Mouse (Mus musculus) olfactory bulb, adult 2 months (tissue): Measurements from ENCODE around the gene Lypd6b. TPM values are rescaled to one million over a fixed set of nuclear protein-coding genes. Genes with fewer than 3 reads are reported as not detected.

Experiments used
- H3K27ac ChIP-seq: fragments of 200-500 bp; 2 replicates; pipeline ENCODE4 v1.5.1; 2012; ENCODE audit warnings: low read depth, low read length; ENCODE audit not compliant: insufficient read depth
- H3K4me1 ChIP-seq: fragments of 200-500 bp; 2 replicates; pipeline ENCODE4 v1.6.1; 2012; ENCODE audit warnings: low read length; ENCODE audit not compliant: control insufficient read depth, insufficient read depth
- H3K4me3 ChIP-seq: fragments of 200-500 bp; 2 replicates; pipeline ENCODE4 v1.5.1; 2012; ENCODE audit warnings: mild to moderate bottlenecking, low read depth, low read length, moderate library complexity; ENCODE audit not compliant: insufficient read depth
- CTCF ChIP-seq: fragments of 200-500 bp; IDR thresholded peaks from 2 replicates; pipeline ENCODE4 v1.5.1; 2012; ENCODE audit warnings: low read depth, mild to moderate bottlenecking, low read length, moderate library complexity; ENCODE audit not compliant: insufficient read depth
- POLR2A ChIP-seq: fragments of 200-500 bp; IDR thresholded peaks from 2 replicates; pipeline ENCODE4 v1.6.1; 2012; ENCODE audit warnings: mild to moderate bottlenecking, low read depth, low read length, moderate library complexity; ENCODE audit not compliant: insufficient read depth
- WGBS: fragments of 180-500 bp; shearing (Covaris S2); methylation state at CpG from one replicate; pipeline ENCODE4 v1.1.7; 2018; 5-methylcytosine and 5-hydroxymethylcytosine counted together
- polyA plus RNA-seq: library from polyadenylated mRNA; stranded (reverse); fragments of >200 nt; gene quantifications from 2 replicates; pipeline ENCODE4 v1.2.4, GENCODE M21; 2012; ENCODE audit warnings: low replicate concordance; ENCODE audit not compliant: missing spikeins, insufficient read depth, insufficient read length

Gene Lypd6b
- polyA plus RNA-seq, 1 experiment = not detected

DNA sequence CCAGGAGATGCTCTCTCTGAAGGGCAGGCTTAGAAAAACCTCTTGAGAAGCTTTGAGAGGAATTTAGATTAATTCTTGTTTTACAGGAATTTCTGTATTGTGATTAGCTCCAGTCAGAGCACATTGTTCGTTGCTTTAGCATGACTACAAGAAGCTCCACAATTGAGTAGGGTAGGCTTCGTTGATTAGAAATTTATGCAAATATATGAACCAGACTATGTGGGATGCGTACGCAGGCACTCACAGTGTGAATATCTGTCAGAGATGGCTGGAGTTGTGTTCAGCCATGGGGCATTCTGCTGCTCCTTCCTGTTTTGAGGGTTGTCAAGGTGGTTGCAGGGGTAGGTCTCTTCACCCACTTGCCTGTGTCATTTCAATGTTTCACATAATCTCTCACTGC lies 100.9 kb downstream of the Lypd6b start:
- WGBS = 86% methylated on average over 4 of the region's 4 CpGs

DNA sequence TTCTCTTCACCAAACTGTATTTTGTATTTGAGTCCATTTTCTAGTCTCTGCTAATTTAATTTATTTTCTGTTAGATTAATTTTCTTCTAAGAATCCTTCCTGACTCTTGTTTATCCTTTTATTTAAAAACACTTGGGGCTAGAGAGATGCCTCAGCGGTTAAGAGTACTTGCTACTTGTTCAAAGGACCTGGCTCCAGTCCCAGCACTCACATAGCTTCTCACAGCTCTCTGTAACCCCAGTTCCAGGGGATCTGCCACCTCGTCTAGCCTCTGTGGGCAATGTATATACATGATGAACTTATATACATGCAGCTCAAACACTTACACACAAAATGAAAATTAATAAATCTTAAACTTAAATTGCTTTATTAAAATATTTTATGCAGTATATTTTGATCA lies 103.2 kb downstream of the Lypd6b start:
- TF ChIP-seq CTCF (no peak), POLR2A (no peak)
- no peak overlapping the region for H3K27ac ChIP-seq
- 47% methylated on average over 2 of the region's 2 CpGs for WGBS
- no peaks in the 10 kb centered on the region for H3K4me1 ChIP-seq
- H3K4me3 ChIP-seq = no peak overlapping the region

More for the DNA sequence above, 100.9 kb downstream of the Lypd6b start:
- Histone ChIP-seq H3K4me3 (no peak overlapping the region), H3K4me1 (no peaks in the 10 kb centered on the region), H3K27ac (no peak overlapping the region)
- no peak for TF ChIP-seq POLR2A
- TF ChIP-seq CTCF = no peak

DNA sequence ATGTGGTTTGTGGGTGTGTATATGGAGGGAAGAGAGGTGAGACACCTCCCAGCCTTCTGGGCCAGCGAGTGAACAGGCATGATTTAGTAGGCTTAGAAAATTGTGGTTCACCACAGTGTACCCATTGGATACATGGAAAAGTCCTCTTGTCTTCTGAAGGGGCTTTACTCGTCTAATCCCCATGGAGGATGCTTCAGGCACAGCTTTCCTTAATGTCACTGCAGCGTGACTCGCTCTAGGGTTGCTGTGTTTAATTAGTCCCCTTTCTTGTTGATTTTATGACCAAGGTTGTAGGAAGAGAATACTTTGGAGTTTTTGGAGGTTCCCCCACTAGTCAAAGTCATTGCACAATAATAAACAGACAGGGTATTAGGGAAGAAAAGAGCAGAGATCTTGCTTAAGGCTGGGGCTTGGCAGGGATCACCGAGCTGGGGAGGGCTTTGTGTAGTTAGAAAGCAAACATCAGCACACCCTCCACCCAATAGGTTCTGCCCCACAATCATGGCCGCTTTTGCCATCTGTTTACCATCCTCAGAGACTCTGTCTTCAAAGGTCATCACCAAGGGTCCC lies 122.4 kb downstream of the Lypd6b start:
- Histone ChIP-seq H3K4me1 (no peaks in the 10 kb centered on the region), H3K27ac (no peak overlapping the region), H3K4me3 (no peak overlapping the region)
- TF ChIP-seq POLR2A = no peak
- TF ChIP-seq CTCF = no peak
- 97% methylated on average over 6 of the region's 6 CpGs for WGBS

DNA sequence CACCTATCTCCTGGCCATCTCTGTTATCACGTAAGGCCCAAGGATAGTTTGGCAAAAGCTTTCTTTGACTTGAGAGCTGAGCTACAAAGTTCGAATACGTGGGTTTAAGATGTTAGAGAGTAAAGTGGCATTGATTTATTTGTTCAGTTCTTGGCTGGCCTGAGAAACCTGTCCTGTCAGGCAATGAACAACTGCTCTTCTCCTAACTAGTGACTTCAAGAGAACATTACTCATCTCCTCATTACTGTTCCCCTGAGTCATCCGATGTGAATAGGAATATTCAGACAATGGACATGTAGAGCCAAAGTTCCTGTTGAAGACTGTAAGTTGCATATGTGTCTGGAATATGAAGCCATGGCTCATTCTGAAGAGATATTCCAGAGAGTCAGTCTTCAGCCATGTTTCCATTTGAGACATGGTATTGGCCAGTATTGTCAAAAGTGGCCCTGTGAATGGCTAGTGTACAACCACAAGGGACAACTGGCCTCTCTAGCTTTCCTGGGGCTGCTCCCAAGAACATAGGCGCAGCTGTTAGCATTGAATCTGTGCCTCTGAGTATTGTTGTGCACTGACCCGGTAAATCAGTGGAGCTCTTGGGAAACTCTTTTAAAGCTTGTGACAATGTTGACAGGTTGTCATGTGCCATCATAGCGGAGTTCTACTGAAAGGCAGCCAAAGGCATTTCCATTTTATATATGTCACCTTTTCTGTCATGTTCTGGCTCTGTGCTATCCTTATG lies 124.0 kb downstream of the Lypd6b start:
- no peak for TF ChIP-seq POLR2A
- no peak for TF ChIP-seq CTCF
- 89% methylated on average over 7 of the region's 7 CpGs for WGBS
- Histone ChIP-seq H3K27ac (no peak overlapping the region), H3K4me3 (no peak overlapping the region), H3K4me1 (no peaks in the 10 kb centered on the region)

DNA sequence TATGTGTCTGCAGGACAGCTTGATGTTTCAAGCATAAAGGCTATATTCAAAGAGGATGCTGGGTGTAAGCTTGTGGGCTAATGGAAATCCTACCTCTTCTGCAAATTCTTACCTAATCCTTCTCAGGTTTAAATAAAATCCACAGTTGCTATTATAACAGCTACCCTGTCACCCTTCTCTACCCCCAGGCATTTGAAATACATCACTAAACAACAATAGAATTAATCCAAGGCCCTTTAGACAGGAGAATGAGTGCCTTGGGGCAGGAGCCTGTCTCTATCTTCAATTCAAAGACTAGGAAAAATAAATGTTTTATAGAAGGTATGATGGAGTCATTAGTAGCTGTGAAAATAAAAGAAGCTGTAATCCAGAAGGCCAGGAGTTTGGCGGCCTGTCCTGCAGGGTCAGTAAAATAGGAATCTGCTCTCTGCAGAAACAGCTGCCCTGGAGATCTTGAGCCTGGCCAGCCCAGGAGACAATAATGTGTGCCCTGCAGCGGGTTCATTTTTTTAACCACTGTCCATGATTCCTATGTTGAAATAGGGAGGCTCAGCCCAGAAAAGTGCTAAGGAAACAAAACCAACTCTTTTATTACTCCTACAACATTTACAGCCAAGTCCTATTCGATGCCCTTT lies 124.9 kb downstream of the Lypd6b start:
- no peak for TF ChIP-seq POLR2A

DNA sequence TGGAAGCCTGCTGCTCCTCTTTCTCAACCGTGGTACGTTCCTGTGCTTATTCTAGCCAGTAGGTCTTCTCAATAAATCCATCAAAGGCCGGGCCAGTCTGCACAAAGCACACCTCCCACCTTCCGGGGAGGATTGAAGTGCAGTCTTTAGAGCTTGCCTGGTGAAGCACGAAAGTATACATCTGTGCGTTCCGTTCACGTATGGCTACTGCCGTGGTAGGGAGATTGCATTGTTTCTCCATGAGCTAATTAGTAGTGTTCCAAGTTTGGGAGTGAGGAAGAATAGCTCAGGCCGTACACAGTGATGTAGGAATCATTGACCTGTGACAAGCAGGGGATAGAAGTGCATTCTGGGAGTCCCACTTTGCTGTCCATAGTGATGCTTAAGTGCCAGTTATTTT lies 130.0 kb downstream of the Lypd6b start:
- Histone ChIP-seq H3K27ac (no peak overlapping the region), H3K4me3 (no peak overlapping the region), H3K4me1 (no peaks in the 10 kb centered on the region)
- WGBS = 60% methylated on average over 10 of the region's 10 CpGs
- TF ChIP-seq POLR2A (no peak), CTCF (no peak)

More for the DNA sequence above, 124.9 kb downstream of the Lypd6b start:
- 86% methylated on average over 3 of the region's 3 CpGs for WGBS
- Histone ChIP-seq H3K27ac (no peak overlapping the region), H3K4me1 (no peaks in the 10 kb centered on the region), H3K4me3 (no peak overlapping the region)

DNA sequence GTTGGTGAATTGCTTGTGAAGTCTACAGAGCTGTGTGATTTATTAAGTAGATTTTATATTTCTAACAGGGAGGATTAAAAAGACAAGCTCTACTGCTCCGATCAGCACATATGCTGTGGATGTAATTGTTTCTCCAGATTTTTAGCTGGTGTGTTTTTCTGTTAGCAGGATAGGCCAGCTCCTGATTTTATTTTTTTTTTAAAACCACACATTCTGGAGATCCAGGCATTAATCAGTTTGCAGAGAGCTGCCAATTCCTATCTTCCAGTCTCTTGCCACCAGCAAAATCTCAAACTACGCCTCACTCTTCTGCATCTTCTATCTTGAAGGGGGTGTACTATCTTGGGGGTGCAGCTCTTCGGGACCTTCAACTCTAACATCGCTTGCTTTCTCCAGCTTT lies 130.6 kb downstream of the Lypd6b start:
- H3K4me3 ChIP-seq = no peak overlapping the region
- 89% methylated on average over 4 of the region's 4 CpGs for WGBS
- no peak overlapping the region for H3K27ac ChIP-seq
- TF ChIP-seq CTCF = no peak
- no peak for TF ChIP-seq POLR2A
- no peaks in the 10 kb centered on the region for H3K4me1 ChIP-seq

DNA sequence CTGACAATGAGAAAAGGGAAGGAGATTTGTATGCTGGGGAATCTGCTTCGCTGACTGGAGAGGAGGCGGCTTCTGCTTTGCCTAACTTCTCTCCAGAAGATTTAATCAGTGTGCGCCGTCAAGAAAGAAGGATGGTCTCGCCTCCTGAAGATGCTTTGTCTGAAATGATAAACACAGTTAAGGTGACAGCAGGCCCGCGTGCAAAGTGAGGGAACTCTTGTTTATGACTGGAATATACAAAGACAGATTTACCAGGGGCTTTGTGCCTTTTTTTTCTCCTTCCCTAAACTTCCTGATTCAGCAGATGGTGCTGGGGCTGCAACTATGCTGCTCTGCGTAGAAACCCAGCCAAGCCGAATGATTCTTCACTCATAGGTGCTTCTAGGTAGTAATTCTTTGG lies 131.2 kb downstream of the Lypd6b start:
- 63% methylated on average over 9 of the region's 9 CpGs for WGBS
- H3K4me1 ChIP-seq = no peaks in the 10 kb centered on the region
- no peak for TF ChIP-seq CTCF
- TF ChIP-seq POLR2A = no peak
- no peak overlapping the region for H3K4me3 ChIP-seq
- H3K27ac ChIP-seq = no peak overlapping the region

DNA sequence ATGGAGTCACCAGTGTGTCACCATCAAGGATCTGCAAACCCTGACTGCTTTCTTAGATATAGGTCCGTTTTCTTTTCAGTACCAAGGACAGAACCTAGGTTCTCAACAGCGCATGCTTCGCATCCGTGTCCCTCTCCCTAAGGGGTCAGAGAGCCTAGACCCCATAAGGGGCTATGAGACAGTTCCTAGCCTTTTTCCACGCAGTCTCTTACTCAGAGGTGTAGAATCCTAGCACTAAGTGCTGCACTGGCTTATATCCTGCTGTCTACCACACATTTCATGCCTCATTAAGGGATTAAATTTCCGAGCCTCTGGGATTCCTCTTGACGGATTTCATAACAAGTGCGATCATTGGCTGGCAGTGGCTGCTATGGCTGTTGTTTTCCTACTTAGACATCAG lies 134.5 kb downstream of the Lypd6b start:
- WGBS = 83% methylated on average over 8 of the region's 8 CpGs
- no peak for TF ChIP-seq CTCF
- TF ChIP-seq POLR2A = no peak
- H3K4me1 ChIP-seq = no peaks in the 10 kb centered on the region

DNA sequence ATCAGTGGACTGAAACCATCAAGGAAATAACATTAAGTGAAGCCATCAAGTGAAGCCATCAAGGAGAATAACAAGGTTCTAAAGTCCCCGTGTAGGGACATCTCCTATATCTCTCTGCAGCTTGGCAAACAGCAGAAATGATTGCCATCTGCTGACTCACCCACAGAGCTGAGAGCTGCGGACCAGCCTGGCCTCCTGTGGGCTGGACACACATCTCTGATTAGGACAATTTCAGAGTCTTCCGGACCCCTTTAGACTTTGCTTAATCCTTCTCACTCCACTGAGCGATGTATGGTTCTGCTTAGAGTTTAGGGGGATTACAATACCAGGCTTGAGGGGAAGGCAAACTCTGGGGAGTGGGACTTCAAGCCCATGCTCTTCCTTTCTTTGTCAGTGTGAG lies 135.3 kb downstream of the Lypd6b start:
- H3K4me3 ChIP-seq = no peak overlapping the region
- WGBS = 73% methylated on average over 4 of the region's 4 CpGs
- no peak overlapping the region for H3K27ac ChIP-seq
- TF ChIP-seq CTCF (no peak), POLR2A (no peak)
- H3K4me1 ChIP-seq = no peaks in the 10 kb centered on the region

More for the DNA sequence above, 134.5 kb downstream of the Lypd6b start:
- Histone ChIP-seq H3K4me3 (no peak overlapping the region), H3K27ac (no peak overlapping the region)
